Mouse (Mus musculus) liver (tissue): ENCODE data around the gene Pcolce2.

Experiments used
- DNase-seq: peaks from one replicate; pipeline ENCODE4 v3.0.0-alpha.2; 2020; ENCODE audit warnings: mixed read lengths

Pcolce2 gene

GRCm38 (mm10) chr9:95657941-95658340, 20.5 kb downstream of the Pcolce2 start:
- DNase-seq, result no peak

GRCm38 (mm10) chr9:95664290-95664989, 27.0 kb downstream of the Pcolce2 start:
- no peak for DNase-seq

- DNase-seq, result no peak
Observed at GRCm38 (mm10) chr9:95665835-95666234, 28.4 kb downstream of the Pcolce2 start.

- DNase-seq, result no peak
Observed at GRCm38 (mm10) chr9:95667836-95668235, 30.4 kb downstream of the Pcolce2 start.

- DNase-seq, result no peak
Observed at GRCm38 (mm10) chr9:95668306-95668705, 30.9 kb downstream of the Pcolce2 start.

GRCm38 (mm10) chr9:95672331-95672730, 34.9 kb downstream of the Pcolce2 start:
- DNase-seq, result no peak

- DNase-seq, result no peak
Observed at GRCm38 (mm10) chr9:95672760-95673159, 35.4 kb downstream of the Pcolce2 start.

- DNase-seq, result no peak
Observed at GRCm38 (mm10) chr9:95675064-95675699, 37.8 kb downstream of the Pcolce2 start.

GRCm38 (mm10) chr9:95676021-95676420, 38.6 kb downstream of the Pcolce2 start:
- no peak for DNase-seq

GRCm38 (mm10) chr9:95679966-95680365, 42.6 kb downstream of the Pcolce2 start:
- no peak for DNase-seq

- DNase-seq, result no peak
Observed at GRCm38 (mm10) chr9:95680691-95681090, 43.3 kb downstream of the Pcolce2 start.

GRCm38 (mm10) chr9:95685660-95686440, 48.4 kb downstream of the Pcolce2 start:
- DNase-seq, result no peak

- peak; percentile 22 for DNase-seq
Observed at GRCm38 (mm10) chr9:95688064-95688463, 50.7 kb downstream of the Pcolce2 start.

- DNase-seq, result no peak
Observed at GRCm38 (mm10) chr9:95692823-95693222, 55.4 kb downstream of the Pcolce2 start.

- DNase-seq, result no peak
Observed at GRCm38 (mm10) chr9:95693528-95694100, 56.2 kb downstream of the Pcolce2 start.

- no peak for DNase-seq
Observed at GRCm38 (mm10) chr9:95694526-95694925, 57.1 kb downstream of the Pcolce2 start.

- DNase-seq, result no peak
Observed at GRCm38 (mm10) chr9:95695023-95695422, 57.6 kb downstream of the Pcolce2 start.

GRCm38 (mm10) chr9:95696581-95696980, 59.2 kb downstream of the Pcolce2 start:
- DNase-seq, result no peak

- DNase-seq, result peak; percentile 31
Observed at GRCm38 (mm10) chr9:95697808-95698207, 60.4 kb downstream of the Pcolce2 start.

- DNase-seq, result no peak
Observed at GRCm38 (mm10) chr9:95699273-95699672, 61.9 kb downstream of the Pcolce2 start.

GRCm38 (mm10) chr9:95704078-95704477, 66.7 kb downstream of the Pcolce2 start:
- DNase-seq, result no peak

- no peak for DNase-seq
Observed at GRCm38 (mm10) chr9:95705371-95705770, 68.0 kb downstream of the Pcolce2 start.

GRCm38 (mm10) chr9:95708943-95709342, 71.5 kb downstream of the Pcolce2 start:
- no peak for DNase-seq
